Mouse (Mus musculus): ENCODE measurements at regions not wholly inside any gene's neighbourhood (a gene's known extent, or its start where the extent isn't known, plus 50 kb on each side); places are given as distances from the start of the nearest gene placed in this dataset.

GRCm38 (mm10) chr1:73857497-73857896, 266.8 kb downstream of the Tns1 start:
- H3K27me3 ChIP-seq: no peaks in the 10 kb centered on the region
- peaks cover 3% of the 10 kb centered on the region for H3K4me1 ChIP-seq
- 80% methylated on average over 5 of the region's 5 CpGs for WGBS
- ATAC-seq (replicated peaks): no peak; the same call in 1 of the 2 replicates
- H3K9me3 ChIP-seq: no peaks in the 10 kb centered on the region
- no peak overlapping the region for H3K9ac ChIP-seq (replicated peaks)
- H3K4me2 ChIP-seq (replicated peaks): no peak overlapping the region
- no peak overlapping the region for H3K27ac ChIP-seq (replicated peaks)
- H3K36me3 ChIP-seq: no peaks in the 10 kb centered on the region
- no peak overlapping the region for H3K4me3 ChIP-seq

DNA sequence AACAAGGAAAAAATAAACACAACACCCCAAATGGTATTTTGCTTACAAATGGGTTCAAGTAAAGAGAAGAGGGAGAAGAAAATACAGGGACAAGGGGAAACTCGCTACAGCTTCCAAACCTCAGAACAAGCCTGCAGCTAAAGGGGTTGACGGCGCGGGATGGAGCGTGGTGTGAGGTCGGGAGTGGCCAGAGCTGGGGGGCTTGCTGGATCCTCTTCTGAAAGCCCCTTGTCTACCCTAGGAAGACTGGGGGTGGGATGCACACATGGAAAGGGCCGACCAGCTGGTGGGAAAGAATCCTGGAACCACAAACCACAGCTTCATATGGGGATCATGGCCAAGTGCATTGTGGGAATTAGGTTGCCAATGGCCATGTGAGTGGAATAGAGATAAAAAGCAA, 267.4 kb downstream of the Tns1 start:
- no peak for ATAC-seq (replicated peaks)
- Histone ChIP-seq H3K9ac (replicated peaks) (no peak overlapping the region), H3K4me1 (no peaks in the 10 kb centered on the region), H3K9me3 (no peaks in the 10 kb centered on the region), H3K27ac (replicated peaks) (no peak overlapping the region), H3K4me2 (replicated peaks) (no peak overlapping the region), H3K27me3 (no peaks in the 10 kb centered on the region), H3K36me3 (no peaks in the 10 kb centered on the region), H3K4me3 (no peak overlapping the region)
- WGBS: 94% methylated on average over 7 of the region's 7 CpGs

- Histone ChIP-seq H3K4me1 (0 out of 2 replicates have a peak, but pooled peaks cover 4% of the 10 kb centered on the region), H3K27me3 (no peaks in the 10 kb centered on the region), H3K27ac (replicated peaks) (no peak overlapping the region), H3K9me3 (no peaks in the 10 kb centered on the region), H3K9ac (replicated peaks) (no peak overlapping the region), H3K4me2 (replicated peaks) (no peak overlapping the region), H3K36me3 (no peaks in the 10 kb centered on the region), H3K4me3 (no peak overlapping the region)
- no peak for ATAC-seq (replicated peaks)
- WGBS: 94% methylated on average over 4 of the region's 4 CpGs
These were observed 268.9 kb downstream of the Tns1 start for GRCm38 (mm10) chr1:73855306-73855705.

DNA sequence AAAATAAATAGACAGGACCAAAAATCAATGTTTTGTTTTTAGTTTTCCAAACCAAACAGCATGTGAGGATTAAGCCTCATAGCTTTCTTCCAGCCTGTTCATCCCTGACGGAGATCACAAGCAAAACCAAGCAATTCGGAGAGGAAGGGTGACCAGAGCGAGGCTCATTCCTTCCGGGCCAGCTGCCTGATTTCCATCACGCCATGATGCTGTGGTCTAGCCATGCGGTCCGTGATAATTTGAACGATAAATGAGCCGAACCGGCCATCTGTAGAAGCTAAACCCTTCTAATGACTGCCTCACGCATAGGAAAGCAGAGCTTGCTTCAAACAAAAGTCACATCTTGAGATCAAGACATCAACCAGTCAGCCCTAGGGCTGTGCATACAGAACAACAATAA, 270.4 kb downstream of the Tns1 start:
- Histone ChIP-seq H3K27me3 (no peaks in the 10 kb centered on the region), H3K36me3 (no peaks in the 10 kb centered on the region), H3K9me3 (no peaks in the 10 kb centered on the region), H3K4me3 (no peak overlapping the region), H3K4me1 (0 out of 2 replicates have a peak, but pooled peaks cover 8% of the 10 kb centered on the region), H3K9ac (replicated peaks) (no peak overlapping the region), H3K27ac (replicated peaks) (no peak overlapping the region), H3K4me2 (replicated peaks) (no peak overlapping the region)
- ATAC-seq (replicated peaks): no peak
- 71% methylated on average over 11 of the region's 11 CpGs for WGBS

DNA sequence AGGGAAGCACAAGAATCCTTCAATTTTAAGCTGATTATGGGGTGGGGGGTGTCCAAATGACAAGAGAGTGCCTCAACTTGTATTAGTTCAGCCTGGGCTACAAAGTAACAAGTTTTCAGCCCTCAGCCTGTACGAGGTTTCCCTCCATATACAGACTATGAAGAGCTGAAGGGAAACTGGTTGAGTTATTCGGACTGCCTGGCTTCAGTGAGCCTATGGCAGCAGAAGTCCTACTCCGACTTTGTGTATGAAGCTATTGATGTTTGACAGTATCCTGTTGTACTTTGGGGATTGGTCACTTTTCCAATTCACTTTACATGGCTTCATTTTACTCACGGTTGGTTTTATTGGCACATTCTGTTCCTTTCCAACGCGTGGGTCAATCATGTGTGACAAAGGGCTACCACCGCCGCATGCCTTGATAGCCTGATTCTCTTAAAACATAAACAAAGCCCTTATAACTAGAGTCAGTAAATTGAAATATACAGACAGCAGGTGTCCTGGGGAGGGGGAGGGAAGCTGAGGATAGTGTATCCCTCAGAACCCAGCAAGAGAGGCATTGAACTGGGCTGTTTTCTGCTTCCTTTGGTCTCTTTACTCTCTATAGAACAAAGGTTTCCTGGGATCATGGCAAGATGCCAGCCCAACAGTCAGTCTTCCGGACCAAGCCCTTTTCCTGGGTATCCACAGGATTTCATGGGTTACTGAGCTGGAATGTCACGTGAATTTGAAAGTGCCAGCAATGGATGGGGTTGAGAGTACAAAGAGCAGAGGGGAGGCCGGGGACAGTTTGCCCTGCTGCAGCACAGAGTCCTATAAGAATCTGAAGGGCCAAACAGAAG, 273.9 kb downstream of the Tns1 start:
- Histone ChIP-seq H3K4me3 (no peak overlapping the region), H3K27me3 (no peaks in the 10 kb centered on the region), H3K9me3 (no peaks in the 10 kb centered on the region), H3K4me2 (replicated peaks) (no peak overlapping the region), H3K36me3 (no peaks in the 10 kb centered on the region), H3K27ac (replicated peaks) (no peak overlapping the region), H3K4me1 (0 out of 2 replicates have a peak, but pooled peaks cover 8% of the 10 kb centered on the region), H3K9ac (replicated peaks) (no peak overlapping the region)
- WGBS: 20% methylated on average over 11 of the region's 11 CpGs
- peak; percentile 81 for ATAC-seq (replicated peaks)

DNA sequence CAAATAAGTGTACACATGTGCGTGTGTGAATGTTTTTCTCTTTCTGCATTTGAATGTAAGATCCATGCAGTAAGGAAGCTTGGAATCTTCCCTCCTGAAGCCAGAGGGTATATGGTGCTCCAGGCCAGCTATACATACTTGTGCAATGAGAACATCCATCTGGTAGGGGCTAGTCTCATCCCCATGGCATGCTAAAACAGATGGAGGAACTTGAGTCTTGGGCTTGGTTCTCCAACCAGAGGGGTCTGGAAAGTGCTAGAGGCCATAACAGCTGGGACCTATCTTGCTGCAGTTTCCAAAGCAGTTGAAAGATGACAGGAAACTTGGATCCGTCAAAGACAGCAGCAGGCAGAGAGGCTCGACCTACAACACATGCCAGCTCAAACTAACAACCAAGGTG, 275.9 kb downstream of the Tns1 start:
- no peaks in the 10 kb centered on the region for H3K9me3 ChIP-seq
- 0 out of 2 replicates have a peak, but pooled peaks cover 8% of the 10 kb centered on the region for H3K4me1 ChIP-seq
- no peak for ATAC-seq (replicated peaks)
- no peak overlapping the region for H3K4me3 ChIP-seq
- H3K4me2 ChIP-seq (replicated peaks): no peak overlapping the region
- H3K27ac ChIP-seq (replicated peaks): no peak overlapping the region
- no peaks in the 10 kb centered on the region for H3K27me3 ChIP-seq
- no peaks in the 10 kb centered on the region for H3K36me3 ChIP-seq
- H3K9ac ChIP-seq (replicated peaks): no peak overlapping the region
- 85% methylated on average over 3 of the region's 3 CpGs for WGBS

GRCm38 (mm10) chr1:73847126-73847525, 277.1 kb downstream of the Tns1 start:
- no peak overlapping the region for H3K27ac ChIP-seq (replicated peaks)
- H3K4me2 ChIP-seq (replicated peaks): no peak overlapping the region
- no peak overlapping the region for H3K4me3 ChIP-seq
- no peak overlapping the region for H3K9ac ChIP-seq (replicated peaks)
- no peaks in the 10 kb centered on the region for H3K27me3 ChIP-seq
- no peak for ATAC-seq (replicated peaks)
- no peaks in the 10 kb centered on the region for H3K36me3 ChIP-seq
- 90% methylated on average over 3 of the region's 3 CpGs for WGBS
- no peaks in the 10 kb centered on the region for H3K9me3 ChIP-seq
- 0 out of 2 replicates have a peak, but pooled peaks cover 8% of the 10 kb centered on the region for H3K4me1 ChIP-seq

DNA sequence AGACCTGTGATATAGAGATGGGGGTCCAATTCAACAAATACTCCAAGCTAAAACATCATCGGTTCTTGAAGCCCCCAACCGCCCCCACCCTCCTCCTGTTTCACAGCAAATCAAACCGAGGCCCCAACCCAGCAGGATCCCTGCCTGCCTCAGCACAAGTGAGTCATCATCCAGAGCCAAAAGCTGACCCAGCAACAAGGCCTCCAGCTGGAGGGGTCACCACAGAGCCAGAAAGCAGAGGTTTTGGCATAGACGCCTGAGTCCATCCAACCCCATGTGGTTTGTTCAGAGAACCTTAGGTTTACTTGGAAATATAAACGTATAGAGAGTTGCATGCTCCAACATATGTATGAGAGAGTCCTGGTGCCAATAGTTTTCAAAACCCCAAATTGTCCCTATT, 279.1 kb downstream of the Tns1 start:
- ATAC-seq (replicated peaks): no peak
- Histone ChIP-seq H3K9ac (replicated peaks) (no peak overlapping the region), H3K36me3 (no peaks in the 10 kb centered on the region), H3K4me1 (0 out of 2 replicates have a peak, but pooled peaks cover 4% of the 10 kb centered on the region), H3K27ac (replicated peaks) (no peak overlapping the region), H3K27me3 (no peaks in the 10 kb centered on the region), H3K9me3 (no peaks in the 10 kb centered on the region), H3K4me3 (no peak overlapping the region), H3K4me2 (replicated peaks) (no peak overlapping the region)
- 90% methylated on average over 5 of the region's 5 CpGs for WGBS

DNA sequence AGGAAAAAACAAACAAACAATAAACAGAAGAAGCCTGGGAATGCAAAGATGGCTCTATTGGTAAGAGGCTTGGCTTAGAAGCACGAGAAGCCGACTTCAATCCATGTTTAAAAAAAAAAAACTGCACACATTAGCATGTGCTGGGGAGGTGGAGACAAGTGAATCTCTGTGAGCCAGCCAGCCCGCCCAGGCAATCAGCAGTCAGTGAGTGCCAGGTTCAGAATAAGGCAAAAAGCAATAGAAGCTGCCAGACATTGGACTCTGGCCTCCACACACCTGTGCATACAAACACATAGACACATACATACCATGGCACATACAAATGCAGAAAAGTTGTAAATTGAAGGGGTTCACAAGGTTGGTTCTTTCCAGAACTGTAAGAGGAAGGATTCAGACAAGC, 279.7 kb downstream of the Tns1 start:
- Histone ChIP-seq H3K4me3 (no peak overlapping the region), H3K27me3 (no peaks in the 10 kb centered on the region), H3K9ac (replicated peaks) (no peak overlapping the region), H3K36me3 (no peaks in the 10 kb centered on the region), H3K4me1 (no peaks in the 10 kb centered on the region), H3K4me2 (replicated peaks) (no peak overlapping the region), H3K9me3 (no peaks in the 10 kb centered on the region), H3K27ac (replicated peaks) (no peak overlapping the region)
- WGBS: 71% methylated on average over 3 of the region's 3 CpGs
- no peak for ATAC-seq (replicated peaks)

DNA sequence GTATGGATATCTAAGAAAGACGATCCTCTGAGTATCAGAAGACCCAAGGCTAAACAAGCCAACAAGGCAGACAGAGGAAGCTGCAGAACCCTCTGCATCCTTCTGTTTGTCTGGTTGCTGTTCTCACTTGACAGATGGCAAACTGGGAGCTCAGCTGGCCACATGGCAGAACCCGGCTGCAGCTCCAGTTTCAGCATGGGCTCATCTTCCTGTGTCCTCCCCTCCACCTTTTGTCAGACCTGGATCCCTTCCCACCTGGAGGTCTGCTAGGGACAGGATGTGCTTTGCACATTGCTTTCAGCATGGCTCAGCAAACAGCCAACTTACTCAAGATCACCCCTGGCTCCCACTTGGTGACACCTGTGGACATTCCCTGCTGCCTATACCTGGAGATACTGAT, 284.9 kb downstream of the Tns1 start:
- no peak overlapping the region for H3K4me3 ChIP-seq
- no peak overlapping the region for H3K4me2 ChIP-seq (replicated peaks)
- H3K4me1 ChIP-seq: no peaks in the 10 kb centered on the region
- H3K27ac ChIP-seq (replicated peaks): no peak overlapping the region
- WGBS: 77% methylated on average over 2 of the region's 2 CpGs
- no peaks in the 10 kb centered on the region for H3K9me3 ChIP-seq
- no peak overlapping the region for H3K9ac ChIP-seq (replicated peaks)
- H3K36me3 ChIP-seq: no peaks in the 10 kb centered on the region
- ATAC-seq (replicated peaks): no peak
- no peaks in the 10 kb centered on the region for H3K27me3 ChIP-seq

DNA sequence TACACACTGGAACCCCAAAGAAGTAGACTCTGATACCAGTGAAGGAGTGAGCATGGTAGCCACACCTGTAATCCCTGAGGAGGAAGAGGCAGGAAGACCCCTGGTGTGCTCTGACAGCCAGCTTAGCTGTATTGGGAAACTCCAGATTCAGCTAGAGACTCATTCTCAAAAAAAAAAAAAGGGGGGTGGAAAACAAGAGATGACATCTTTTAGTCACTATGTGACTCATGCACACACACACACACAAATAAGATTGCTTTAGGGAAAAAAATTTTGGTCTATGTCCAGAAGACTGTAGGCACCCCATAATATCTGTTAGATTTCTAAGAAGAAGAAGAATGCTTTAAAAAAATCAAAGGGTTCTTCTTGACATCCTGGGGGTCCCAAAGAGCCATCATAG, 287.6 kb downstream of the Tns1 start:
- H3K4me1 ChIP-seq: no peaks in the 10 kb centered on the region
- H3K4me3 ChIP-seq: no peak overlapping the region
- no peaks in the 10 kb centered on the region for H3K9me3 ChIP-seq
- no peak overlapping the region for H3K4me2 ChIP-seq (replicated peaks)
- H3K9ac ChIP-seq (replicated peaks): no peak overlapping the region
- no peaks in the 10 kb centered on the region for H3K27me3 ChIP-seq
- H3K36me3 ChIP-seq: no peaks in the 10 kb centered on the region
- no peak overlapping the region for H3K27ac ChIP-seq (replicated peaks)
- ATAC-seq (replicated peaks): no peak

- Histone ChIP-seq H3K9ac (replicated peaks) (no peak overlapping the region), H3K4me1 (peaks cover 8% of the 10 kb centered on the region), H3K27me3 (no peaks in the 10 kb centered on the region), H3K36me3 (no peaks in the 10 kb centered on the region), H3K27ac (replicated peaks) (no peak overlapping the region), H3K4me2 (replicated peaks) (no peak overlapping the region), H3K9me3 (no peaks in the 10 kb centered on the region), H3K4me3 (no peak overlapping the region)
- WGBS: 88% methylated on average over 1 of the region's 1 CpGs
- ATAC-seq (replicated peaks): no peak
These were observed 289.7 kb downstream of the Tns1 start for GRCm38 (mm10) chr1:73834566-73834965.
